Mouse (Mus musculus) intestine, embryonic 14.5 days (tissue): ENCODE measurements around the gene Atxn1. TPM values are rescaled to one million over a fixed set of nuclear protein-coding genes. Genes with fewer than 3 reads are reported as not detected.

ENCODE experiments used
- ATAC-seq: fragments of 200-750 bp; cut with Nextera tagmentation; replicated peaks from 2 replicates; pipeline ENCODE4 v1.8.0; 2017; ENCODE audit warnings: low read depth, moderate number of reproducible peaks, moderate TSS enrichment, moderate library complexity; ENCODE audit not compliant: low FRiP score, low TSS enrichment
- DNase-seq: peaks from one replicate; pipeline ENCODE4 v3.0.0-alpha.2; 2018; ENCODE audit warnings: low spot score
- H3K27ac ChIP-seq: fragments of 300-500 bp; sonication (generic); 2 replicates; pipeline ENCODE4 v1.5.1; 2014; ENCODE audit warnings: low read depth, mild to moderate bottlenecking, control low read depth
- H3K27me3 ChIP-seq: fragments of 300-500 bp; sonication (generic); replicated peaks from 2 replicates; pipeline ENCODE4 v1.6.1; 2014; ENCODE audit warnings: low read length, control low read depth; ENCODE audit not compliant: control insufficient read depth, insufficient read depth
- H3K36me3 ChIP-seq: fragments of 300-500 bp; sonication (generic); 2 replicates; pipeline ENCODE4 v1.6.1; 2014; ENCODE audit warnings: low read length, control low read depth; ENCODE audit not compliant: control insufficient read depth, insufficient read depth
- H3K4me1 ChIP-seq: fragments of 300-500 bp; sonication (generic); replicated peaks from 2 replicates; pipeline ENCODE4 v1.6.1; 2014; ENCODE audit warnings: low read length, control low read depth, mixed read lengths; ENCODE audit not compliant: control insufficient read depth, insufficient read depth
- H3K4me2 ChIP-seq: fragments of 300-500 bp; sonication (generic); 2 replicates; pipeline ENCODE4 v1.6.1; 2014; ENCODE audit warnings: low read length
- H3K4me3 ChIP-seq: fragments of 300-500 bp; sonication (generic); 2 replicates; pipeline ENCODE4 v1.5.1; 2014; ENCODE audit warnings: low read depth, low read length, control low read depth, mixed read lengths
- H3K9ac ChIP-seq: fragments of 300-500 bp; sonication (generic); 2 replicates; pipeline ENCODE4 v1.6.1; 2014; ENCODE audit warnings: mild to moderate bottlenecking, low read length
- H3K9me3 ChIP-seq: fragments of 300-500 bp; sonication (generic); 2 replicates; pipeline ENCODE4 v1.6.1; 2016; ENCODE audit warnings: low read length, control low read depth; ENCODE audit not compliant: control insufficient read depth
- WGBS: fragments of 180-500 bp; shearing (Covaris S2); extraction: QIAGEN DNeasy Blood & Tissue Kit; methylation state at CpG from one replicate; pipeline ENCODE4 v1.1.7; 2014; 5-methylcytosine and 5-hydroxymethylcytosine counted together
- polyA plus RNA-seq: library from polyadenylated mRNA; unstranded; fragments of >200 nt; fragmentation: Nextera tagmentation; extraction: Ambion mirVana; gene quantifications from 2 replicates; pipeline ENCODE4 v1.2.1, GENCODE M21; 2014

Gene Atxn1
- polyA plus RNA-seq, 1 experiment from 2014 or later = 4.8 TPM

DNA sequence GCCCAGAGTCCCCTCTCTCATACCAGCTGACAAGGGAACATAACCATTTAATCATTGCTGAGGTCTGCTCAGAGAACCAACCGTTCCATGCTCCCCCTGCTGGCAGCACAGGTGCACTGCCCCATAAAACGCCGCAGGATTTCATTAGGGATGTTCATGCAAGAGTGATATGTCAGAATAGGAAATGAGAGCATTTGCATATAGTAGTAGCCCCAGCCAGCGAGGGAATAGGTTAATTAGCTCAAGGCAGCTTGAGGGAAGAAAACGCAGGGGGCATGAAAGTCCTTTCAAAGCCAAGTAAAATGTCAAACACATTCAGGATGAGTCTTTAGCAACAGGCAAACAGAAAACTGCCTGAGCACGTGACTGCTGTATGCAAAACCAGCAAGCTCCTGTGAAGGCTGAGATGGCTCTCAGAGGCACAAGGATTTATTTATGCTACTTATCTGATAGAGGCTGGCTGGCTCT lies 393.0 kb downstream of the Atxn1 start:
- no peaks in the 10 kb centered on the region for H3K9me3 ChIP-seq
- H3K4me3 ChIP-seq = no peak overlapping the region
- no peaks in the 10 kb centered on the region for H3K36me3 ChIP-seq
- no peak overlapping the region for H3K4me2 ChIP-seq
- H3K4me1 ChIP-seq = no peaks in the 10 kb centered on the region
- WGBS = 2% methylated on average over 6 of the region's 6 CpGs
- no peak for ATAC-seq
- no peaks in the 10 kb centered on the region for H3K27me3 ChIP-seq
- peak; percentile 93 for DNase-seq
- no peak overlapping the region for H3K9ac ChIP-seq
- no peak overlapping the region for H3K27ac ChIP-seq

DNA sequence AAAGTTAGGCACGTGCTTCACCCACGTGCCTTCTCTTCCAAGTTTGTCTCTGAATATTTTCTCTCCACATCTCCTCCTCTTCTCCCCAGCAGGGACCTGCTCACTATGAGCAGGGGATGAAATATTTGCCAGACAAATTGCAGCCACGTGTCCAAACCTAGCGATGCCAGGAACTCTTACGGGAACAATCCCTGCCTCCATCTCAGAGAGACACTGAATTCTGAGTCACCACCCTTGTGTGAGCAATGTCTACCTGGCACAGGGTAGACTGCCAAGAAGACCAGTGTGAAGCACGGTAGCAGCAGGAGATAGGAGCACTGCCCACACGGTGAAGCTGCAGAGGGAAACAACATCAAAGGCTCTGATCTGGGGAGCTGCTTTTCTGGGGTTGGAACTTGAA lies 394.9 kb downstream of the Atxn1 start:
- Histone ChIP-seq H3K4me3 (no peak overlapping the region), H3K27ac (no peak overlapping the region), H3K4me2 (no peak overlapping the region), H3K4me1 (no peaks in the 10 kb centered on the region), H3K9ac (no peak overlapping the region), H3K27me3 (no peaks in the 10 kb centered on the region), H3K36me3 (no peaks in the 10 kb centered on the region), H3K9me3 (no peaks in the 10 kb centered on the region)
- ATAC-seq (no peak), DNase-seq (no peak)
- WGBS = 74% methylated on average over 7 of the region's 7 CpGs

DNA sequence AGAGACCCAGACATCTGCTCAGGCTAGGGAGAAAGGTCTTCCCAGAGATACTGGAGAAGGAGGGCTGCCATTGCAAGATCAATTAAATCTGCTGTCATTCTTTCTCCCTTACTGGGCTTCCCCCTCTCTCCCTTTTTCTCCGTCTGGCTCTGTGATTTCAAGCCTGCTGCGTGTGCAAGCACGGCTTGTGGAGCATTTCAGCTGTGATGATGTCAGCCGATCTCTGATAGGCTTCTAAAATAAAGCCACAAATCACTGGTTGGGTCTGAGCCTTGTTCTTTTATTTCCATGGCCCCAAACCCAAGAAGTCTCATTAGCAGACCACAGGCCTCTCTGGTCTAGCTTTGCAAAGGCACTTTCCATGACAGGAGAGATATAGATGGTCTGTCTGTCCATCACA lies 399.9 kb downstream of the Atxn1 start:
- Histone ChIP-seq H3K4me1 (no peaks in the 10 kb centered on the region), H3K9ac (no peak overlapping the region), H3K9me3 (no peaks in the 10 kb centered on the region), H3K36me3 (no peaks in the 10 kb centered on the region), H3K4me3 (no peak overlapping the region), H3K4me2 (no peak overlapping the region), H3K27me3 (no peaks in the 10 kb centered on the region), H3K27ac (no peak overlapping the region)
- no peak for DNase-seq
- WGBS = 64% methylated on average over 4 of the region's 4 CpGs
- no peak for ATAC-seq

DNA sequence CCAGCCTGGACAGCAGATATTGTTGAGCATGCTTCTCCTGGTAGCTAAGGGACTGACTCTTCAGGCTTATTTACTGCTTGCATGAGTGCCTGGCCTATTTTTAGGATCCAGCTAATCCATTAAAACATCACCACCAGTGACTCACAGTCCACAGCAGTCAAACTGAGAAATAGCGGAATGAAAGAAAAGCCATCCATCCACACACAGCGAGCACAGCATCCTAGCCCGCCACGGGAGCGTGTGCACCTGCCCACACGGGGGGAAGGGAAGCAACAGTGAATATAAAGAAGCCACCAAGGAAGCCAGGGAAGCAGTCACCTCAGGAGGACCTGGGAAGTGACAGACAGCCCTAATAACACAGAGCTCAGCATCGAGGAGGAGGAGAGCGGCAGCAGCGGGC lies 402.8 kb downstream of the Atxn1 start:
- no peak for ATAC-seq

DNA sequence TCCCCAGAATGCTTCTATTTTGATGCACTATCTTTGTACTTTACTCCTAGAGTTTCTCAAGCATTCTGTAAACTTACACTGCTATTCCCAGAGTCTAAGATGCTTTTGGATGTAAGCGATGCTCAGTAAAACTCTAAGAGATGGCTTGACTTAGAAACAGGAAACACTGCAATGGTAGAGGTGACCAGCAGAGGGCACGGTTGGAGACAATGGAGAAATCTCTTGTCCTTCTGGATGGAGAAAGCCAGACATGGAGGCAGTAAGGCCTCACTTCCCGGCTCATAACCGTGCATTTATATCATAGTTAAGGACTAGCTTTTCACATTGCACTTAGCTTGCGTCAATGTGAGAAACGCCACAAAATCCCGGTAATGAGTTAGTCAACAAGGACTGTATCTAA lies 404.3 kb downstream of the Atxn1 start:
- ATAC-seq (no peak), DNase-seq (peak; percentile 60)
- no peak overlapping the region for H3K27ac ChIP-seq
- H3K4me2 ChIP-seq = no peak overlapping the region
- H3K9ac ChIP-seq = no peak overlapping the region
- no peaks in the 10 kb centered on the region for H3K27me3 ChIP-seq
- no peak overlapping the region for H3K4me3 ChIP-seq
- WGBS = 72% methylated on average over 7 of the region's 7 CpGs
- no peaks in the 10 kb centered on the region for H3K4me1 ChIP-seq
- no peaks in the 10 kb centered on the region for H3K9me3 ChIP-seq
- no peaks in the 10 kb centered on the region for H3K36me3 ChIP-seq

More for the DNA sequence above, 402.8 kb downstream of the Atxn1 start:
- H3K4me2 ChIP-seq = no peak overlapping the region
- H3K27ac ChIP-seq = no peak overlapping the region
- no peaks in the 10 kb centered on the region for H3K36me3 ChIP-seq
- H3K9ac ChIP-seq = no peak overlapping the region
- H3K4me3 ChIP-seq = no peak overlapping the region
- no peaks in the 10 kb centered on the region for H3K4me1 ChIP-seq
- WGBS = 83% methylated on average over 9 of the region's 9 CpGs
- H3K9me3 ChIP-seq = no peaks in the 10 kb centered on the region
- DNase-seq = no peak
- H3K27me3 ChIP-seq = no peaks in the 10 kb centered on the region

DNA sequence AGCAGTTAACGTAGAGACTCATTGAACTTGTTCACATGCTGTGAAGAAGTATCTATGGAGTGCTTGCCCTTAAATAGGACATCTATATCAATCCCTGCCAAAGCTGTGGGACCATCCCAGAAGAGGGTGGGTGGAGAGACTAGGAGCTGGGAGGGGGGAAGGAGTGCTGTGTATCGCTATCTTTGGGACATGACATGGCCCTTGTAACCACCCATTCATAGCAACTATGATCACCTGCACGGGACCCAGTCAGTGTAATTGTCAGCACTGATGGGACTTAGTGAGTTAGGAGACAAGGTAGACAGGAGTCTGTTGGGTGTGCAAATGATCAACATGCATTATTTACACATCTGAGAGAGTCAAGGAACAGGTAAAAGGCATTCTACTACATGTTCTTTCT lies 405.6 kb downstream of the Atxn1 start:
- DNase-seq = no peak
- 96% methylated on average over 3 of the region's 3 CpGs for WGBS
- ATAC-seq = no peak
- no peak overlapping the region for H3K9ac ChIP-seq
- no peaks in the 10 kb centered on the region for H3K27me3 ChIP-seq
- no peaks in the 10 kb centered on the region for H3K9me3 ChIP-seq
- no peaks in the 10 kb centered on the region for H3K4me1 ChIP-seq
- no peak overlapping the region for H3K4me3 ChIP-seq
- H3K27ac ChIP-seq = no peak overlapping the region
- no peak overlapping the region for H3K4me2 ChIP-seq
- H3K36me3 ChIP-seq = no peaks in the 10 kb centered on the region

DNA sequence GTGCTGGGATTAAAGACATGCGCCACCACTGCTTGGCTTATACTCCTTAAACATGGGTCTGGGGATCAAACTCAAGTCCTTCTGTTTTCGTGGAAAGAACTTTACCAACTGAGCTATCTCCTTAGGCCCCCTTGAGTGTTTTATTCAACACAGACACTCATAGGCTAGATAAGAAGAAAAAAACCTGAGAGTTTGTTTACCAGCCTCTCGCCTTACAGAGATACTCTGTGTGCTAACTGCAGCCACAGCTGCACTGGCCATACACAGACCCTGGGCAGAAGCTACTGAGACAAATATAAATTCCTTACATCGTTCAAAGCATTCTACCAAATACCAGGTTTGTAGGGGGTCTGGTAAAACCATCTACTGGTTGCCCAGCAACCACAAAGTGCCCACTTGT lies 406.4 kb downstream of the Atxn1 start:
- H3K4me1 ChIP-seq = 0 out of 2 replicates have a peak, but pooled peaks cover 5% of the 10 kb centered on the region
- no peaks in the 10 kb centered on the region for H3K36me3 ChIP-seq
- no peak overlapping the region for H3K4me3 ChIP-seq
- no peak for ATAC-seq
- no peak overlapping the region for H3K9ac ChIP-seq
- WGBS = 42% methylated on average over 4 of the region's 4 CpGs
- H3K4me2 ChIP-seq = no peak overlapping the region
- DNase-seq = no peak
- no peaks in the 10 kb centered on the region for H3K9me3 ChIP-seq
- H3K27me3 ChIP-seq = no peaks in the 10 kb centered on the region
- no peak overlapping the region for H3K27ac ChIP-seq

DNA sequence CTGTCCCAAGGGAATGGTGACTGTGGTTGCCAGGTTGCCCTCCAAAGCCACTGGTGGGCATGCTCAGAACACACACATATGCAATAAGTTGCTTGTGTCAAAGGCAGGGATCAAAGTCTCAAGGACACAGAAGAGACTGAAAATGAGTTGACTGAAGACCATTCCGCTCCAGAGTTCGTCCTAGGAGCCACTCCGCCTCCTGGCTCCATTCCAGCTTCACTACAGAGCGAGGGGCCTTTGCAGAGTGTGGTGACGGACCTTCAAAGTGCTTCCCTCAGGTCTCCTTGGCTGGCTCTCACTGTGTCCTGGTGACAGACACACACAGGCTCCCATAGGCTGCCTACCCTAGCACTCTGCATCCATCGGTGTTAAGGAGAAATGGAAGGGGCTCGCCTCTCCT lies 411.1 kb downstream of the Atxn1 start:
- H3K9ac ChIP-seq = no peak overlapping the region
- DNase-seq (no peak), ATAC-seq (no peak)
- no peaks in the 10 kb centered on the region for H3K9me3 ChIP-seq
- H3K4me3 ChIP-seq = no peak overlapping the region
- H3K4me2 ChIP-seq = no peak overlapping the region
- 59% methylated on average over 7 of the region's 7 CpGs for WGBS
- no peaks in the 10 kb centered on the region for H3K27me3 ChIP-seq
- no peak overlapping the region for H3K27ac ChIP-seq
- H3K4me1 ChIP-seq = 0 out of 2 replicates have a peak, but pooled peaks cover 5% of the 10 kb centered on the region
- no peaks in the 10 kb centered on the region for H3K36me3 ChIP-seq

DNA sequence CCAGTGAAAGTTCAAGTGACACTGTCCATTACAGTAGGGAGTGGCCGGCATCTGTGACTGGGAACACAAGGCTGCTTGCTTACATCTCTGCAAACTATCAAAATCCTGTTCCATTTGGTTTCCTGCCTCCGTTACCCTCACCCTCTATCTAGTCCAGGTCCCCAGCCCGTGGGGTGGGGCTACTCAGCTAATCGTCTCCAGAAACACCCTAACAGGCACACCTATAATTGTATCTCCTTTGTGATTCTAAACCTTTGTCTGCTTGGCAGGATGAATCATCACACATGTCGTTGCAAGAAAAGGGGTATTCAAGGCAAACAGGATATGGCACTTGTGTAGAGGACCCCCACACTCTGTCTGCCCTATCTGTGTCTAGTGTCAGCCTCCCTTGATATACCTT lies 417.3 kb downstream of the Atxn1 start:
- no peaks in the 10 kb centered on the region for H3K36me3 ChIP-seq
- 77% methylated on average over 5 of the region's 5 CpGs for WGBS
- ATAC-seq = no peak
- H3K4me2 ChIP-seq = no peak overlapping the region
- H3K9ac ChIP-seq = no peak overlapping the region
- no peaks in the 10 kb centered on the region for H3K9me3 ChIP-seq
- DNase-seq = no peak
- H3K27ac ChIP-seq = no peak overlapping the region
- H3K4me3 ChIP-seq = no peak overlapping the region
- no peaks in the 10 kb centered on the region for H3K27me3 ChIP-seq
- H3K4me1 ChIP-seq = no peaks in the 10 kb centered on the region
